Mouse (Mus musculus) liver, embryonic 14.5 days (tissue): Measurements from ENCODE around the gene Timm29.

ENCODE experiments used
- CTCF ChIP-seq: IDR thresholded peaks from 2 replicates; pipeline ENCODE4 v1.5.1; 2016; ENCODE audit warnings: antibody characterized with exemption, low read depth, control low read depth
- EP300 ChIP-seq: IDR thresholded peaks from 2 replicates; pipeline ENCODE4 v1.6.1; 2016; ENCODE audit warnings: antibody characterized with exemption, low read depth

DNA sequence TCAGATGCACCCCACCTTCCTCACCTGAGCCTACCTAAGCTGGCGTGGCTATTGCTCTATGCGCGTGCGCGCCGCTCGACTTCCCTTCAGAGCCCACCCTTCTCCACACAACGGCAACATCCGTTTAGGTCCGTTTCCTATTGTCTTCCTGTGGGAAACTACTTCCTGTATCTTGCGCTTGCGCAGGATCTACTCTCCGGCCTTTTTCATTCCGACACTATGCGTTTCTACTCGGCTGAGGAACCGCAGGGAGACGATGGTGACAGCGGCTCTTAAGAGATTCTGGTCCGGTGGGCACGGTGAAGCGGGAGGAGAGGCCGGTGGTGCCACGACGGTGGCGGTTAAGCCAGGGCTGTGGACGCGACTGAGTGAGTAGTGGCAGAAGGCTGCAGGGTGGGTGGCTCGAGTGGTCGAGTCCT is at the start of gene Timm29, which contains the start of gene Yipf2:
- TF ChIP-seq CTCF, result no peak
- no peak for TF ChIP-seq EP300
